Mouse (Mus musculus) heart, postnatal 36 days (tissue): ENCODE results near the gene Zic5. TPM values are rescaled to one million over a fixed set of nuclear protein-coding genes. Genes with fewer than 3 reads are reported as not detected.
"Not testable (repeated sequence)": the region's sequence is repeated elsewhere in the genome, so short reads cannot be mapped to it uniquely, and the experiment has no call there.

ENCODE experiments used
- DNase-seq, 2 experiments: peaks; one replicate each; pipeline ENCODE4 v3.0.0; 2021 to 2022
- intact Hi-C: fragments of 180-260 bp; cut with DNase I; formaldehyde crosslinking; loops from one replicate; pipeline ENCODE4 v1.15.1; 2025
- total RNA-seq, 2 experiments: library from RNA; stranded (reverse); gene quantifications; 2 replicates each; pipeline ENCODE4 v1.2.3; 2021

Gene Zic5
- total RNA-seq, 2 experiments from 2014 or later, result not detected

GRCm38 (mm10) chr14:122468971-122469755, 3.7 kb upstream of the Zic5 start:
- no peak for DNase-seq
- intact Hi-C loops, result no loop called here

- no peak for DNase-seq
- intact Hi-C loops, result no loop called here
Measured at GRCm38 (mm10) chr14:122467926-122468841, 2.7 kb upstream of the Zic5 start.

GRCm38 (mm10) chr14:122466756-122467362, 1.4 kb upstream of the Zic5 start:
- intact Hi-C loops, result no loop called here
- no peak for DNase-seq

- DNase-seq, result no peak
- intact Hi-C loops, result no loop called here
Measured at GRCm38 (mm10) chr14:122465931-122466490, 534 bp upstream of the Zic5 start.

GRCm38 (mm10) chr14:122464351-122464762, 1.1 kb downstream of the Zic5 start:
- intact Hi-C loops, result no loop called here
- DNase-seq, result no peak

GRCm38 (mm10) chr14:122463734-122464341, 1.6 kb downstream of the Zic5 start:
- DNase-seq, intact Hi-C loops: not testable (repeated sequence)

- DNase-seq, result no peak
- intact Hi-C loops, result no loop called here
Measured at GRCm38 (mm10) chr14:122463080-122463691, 2.3 kb downstream of the Zic5 start.

GRCm38 (mm10) chr14:122462689-122463079, 2.8 kb downstream of the Zic5 start:
- intact Hi-C loops, result no loop called here
- no peak for DNase-seq

GRCm38 (mm10) chr14:122461966-122462365, 3.5 kb downstream of the Zic5 start:
- intact Hi-C loops, result no loop called here
- DNase-seq, result no peak

- DNase-seq, result no peak
- intact Hi-C loops, result no loop called here
Measured at GRCm38 (mm10) chr14:122461500-122461899, 4.0 kb downstream of the Zic5 start.

GRCm38 (mm10) chr14:122460226-122460625, 5.3 kb downstream of the Zic5 start:
- DNase-seq, result no peak
- intact Hi-C loops, result no loop called here

- no peak for DNase-seq
- intact Hi-C loops, result no loop called here
Measured at GRCm38 (mm10) chr14:122459776-122460175, 5.7 kb downstream of the Zic5 start.

- intact Hi-C loops, result not testable (repeated sequence)
Measured at GRCm38 (mm10) chr14:122459332-122459731, 6.1 kb downstream of the Zic5 start.

GRCm38 (mm10) chr14:122455562-122455958, 9.9 kb downstream of the Zic5 start:
- no peak for DNase-seq
- intact Hi-C loops, result no loop called here

More at GRCm38 (mm10) chr14:122459332-122459731, 6.1 kb downstream of the Zic5 start:
- not testable (repeated sequence) for DNase-seq

GRCm38 (mm10) chr14:122454901-122455561, 10.4 kb downstream of the Zic5 start:
- intact Hi-C loops, result no loop called here
- DNase-seq, result no peak

- intact Hi-C loops, result no loop called here
- DNase-seq, result no peak
Measured at GRCm38 (mm10) chr14:122453996-122454738, 11.3 kb downstream of the Zic5 start.

GRCm38 (mm10) chr14:122453388-122453995, 12.0 kb downstream of the Zic5 start:
- DNase-seq, result no peak
- intact Hi-C loops, result no loop called here

- intact Hi-C loops, result no loop called here
Measured at GRCm38 (mm10) chr14:122452701-122453387, 12.6 kb downstream of the Zic5 start.

More at GRCm38 (mm10) chr14:122452701-122453387, 12.6 kb downstream of the Zic5 start:
- no peak for DNase-seq
